8 mouse cellular contexts compared by ENCODE assay signal in genomic region chr7:52005511-52006295, GRCm38 (mm10). TPM values are rescaled to one million over a fixed set of nuclear protein-coding genes. Genes with fewer than 3 reads are reported as not detected.
A peak's percentile ranks its signal among the peaks of the same experiment; 100 is the strongest.
DNase-seq lines count a peak whose midpoint lies in the region; ATAC-seq and TF ChIP-seq lines count a peak whose summit lies in the region.

TSS of gene Svip (minus strand) at chr7:52006018.

- no peaks in the 10 kb centered on the region for H3K27me3 ChIP-seq in MEL (ENCODE audit: control insufficient read depth in 1 of 2, insufficient read depth in 2 of 2, low read length in 2 of 2)
- H3K27me3 ChIP-seq in neural tube, embryonic 15.5 days (replicated peaks): no peaks in the 10 kb centered on the region

- TF ChIP-seq CTCF in MEL (IDR thresholded peaks at IDR 0.05 in 2 of 3, conservative IDR thresholded peaks at IDR 0.05 in 1 of 3; ENCODE audit: control insufficient read depth in 1 of 3, insufficient read depth in 1 of 3, low read depth in 2 of 3, low read length in 3 of 3, poor library complexity in 1 of 3, severe bottlenecking in 1 of 3): no peak
- TF ChIP-seq CTCF in layer of hippocampus, adult 2 months (conservative IDR thresholded peaks at IDR 0.05): no peak
- TF ChIP-seq CTCF in lung, adult 2 months (IDR thresholded peaks at IDR 0.05; ENCODE audit: insufficient read depth, low read length): no peak

- no peak for TF ChIP-seq EP300 in MEL (IDR thresholded peaks at IDR 0.05; ENCODE audit: low read depth in 1 of 2, low read length in 2 of 2)

- peak; percentile 29 to 44; a peak in 1 of 4 replicates for TF ChIP-seq POLR2A in MEL (IDR thresholded peaks at IDR 0.05; ENCODE audit: control insufficient read depth in 1 of 2, insufficient read depth in 1 of 2, low read depth in 1 of 2, low read length in 2 of 2, poor library complexity in 1 of 2)
- TF ChIP-seq POLR2A in lung, adult 2 months (IDR thresholded peaks at IDR 0.05; ENCODE audit: borderline replicate concordance, extremely low read depth, low read depth, low read length): peak; percentile 5; the same call in 1 of the 2 replicates

- H3K4me3 ChIP-seq in MEL (ENCODE audit: control insufficient read depth in 1 of 2, insufficient read depth in 1 of 2, low read depth in 2 of 2, low read length in 2 of 2): peak within 1 kb of the TSS; percentile 75 to 80
- H3K4me3 ChIP-seq in layer of hippocampus, adult 2 months: peak within 1 kb of the TSS; percentile 61
- peak within 1 kb of the TSS; percentile 58 for H3K4me3 ChIP-seq in lung, adult 2 months (replicated peaks; ENCODE audit: extremely low read depth, low read depth, low read length)
- H3K4me3 ChIP-seq in neural tube, embryonic 15.5 days (replicated peaks): peak within 1 kb of the TSS; percentile 69

- WGBS in lung, adult 2 months: under 1% methylated on average over 45 of the region's 47 CpGs
- WGBS in neural tube, embryonic 15.5 days: under 1% methylated on average over 25 of the region's 47 CpGs

- peak within 1 kb of the TSS; percentile 44 for H3K27ac ChIP-seq in MEL (ENCODE audit: control insufficient read depth, low read depth, low read length)
- H3K27ac ChIP-seq in layer of hippocampus, adult 2 months: peak within 1 kb of the TSS; percentile 90
- peak within 1 kb of the TSS; percentile 86 for H3K27ac ChIP-seq in neural tube, embryonic 15.5 days (replicated peaks)

- H3K9ac ChIP-seq in MEL (ENCODE audit: control insufficient read depth, low read depth, low read length, poor library complexity, severe bottlenecking): peak within 1 kb of the TSS; percentile 64
- H3K9ac ChIP-seq in neural tube, embryonic 15.5 days (replicated peaks): peak within 1 kb of the TSS; percentile 72

- no peak for TF ChIP-seq RAD21 in MEL (IDR thresholded peaks at IDR 0.05; ENCODE audit: low read depth, low read length)

- H3K36me3 ChIP-seq in MEL (ENCODE audit: control insufficient read depth in 1 of 2, insufficient read depth in 2 of 2, low read length in 2 of 2): peaks cover 0 to 11% of the 10 kb centered on the region in 2 experiments; a peak in 2 of 4 replicates
- H3K36me3 ChIP-seq in neural tube, embryonic 15.5 days: 0 out of 2 replicates have a peak, but pooled peaks cover 6% of the 10 kb centered on the region

- H3K4me2 ChIP-seq in neural tube, embryonic 15.5 days: peak within 1 kb of the TSS; percentile 65

- no peaks in the 10 kb centered on the region for H3K9me3 ChIP-seq in MEL (replicated peaks; ENCODE audit: insufficient read depth, low read length)
- no peaks in the 10 kb centered on the region for H3K9me3 ChIP-seq in neural tube, embryonic 15.5 days (replicated peaks)

- H3K4me1 ChIP-seq in MEL (ENCODE audit: control insufficient read depth in 1 of 2, insufficient read depth in 2 of 2, low read length in 2 of 2): peaks cover 9 to 11% of the 10 kb centered on the region in 2 experiments
- H3K4me1 ChIP-seq in lung, adult 2 months (ENCODE audit: control insufficient read depth, insufficient read depth, low read length): no peaks in the 10 kb centered on the region
- H3K4me1 ChIP-seq in neural tube, embryonic 15.5 days: peaks cover 15% of the 10 kb centered on the region; the same call in 1 of the 2 replicates

- peak; percentile 96 for ATAC-seq in neural tube, embryonic 15.5 days (ENCODE audit: low FRiP score)

- peak; percentile 96 for DNase-seq in MEL (ENCODE audit: low read depth, low spot score)
- DNase-seq in cerebellum, adult 9-10 months: peak; percentile 99
- DNase-seq in forelimb bud, embryonic 11.5 days (ENCODE audit: low read depth, low spot score): peak; percentile 82
- DNase-seq in heart, postnatal 4 days: peak; percentile 87
- DNase-seq in layer of hippocampus, adult 2 months (ENCODE audit: low spot score in 2 of 2): peak; percentile 93 to 98
- peak; percentile 88 for DNase-seq in lung, adult 2 months
- peak; percentile 95 for DNase-seq in testis, postnatal 10 days (ENCODE audit: low spot score)

- H3K79me2 ChIP-seq in MEL (ENCODE audit: control insufficient read depth, insufficient read depth, low read length, poor library complexity): no peaks in the 10 kb centered on the region; the same call in 1 of the 2 replicates

TF ChIP-seq in MEL, 35 proteins besides CTCF, POLR2A, EP300 and RAD21:
- TF ChIP-seq NELFE (IDR thresholded peaks at IDR 0.05; ENCODE audit: low read depth, low read length) (no peak), RCOR1 (IDR thresholded peaks at IDR 0.05; ENCODE audit: low read depth, low read length) (no peak), NRF1 (IDR thresholded peaks at IDR 0.05; ENCODE audit: insufficient read depth, low read depth, low read length, poor library complexity, severe bottlenecking) (no peak), MXI1 (IDR thresholded peaks at IDR 0.05; ENCODE audit: low read depth, low read length) (peak; percentile 47; the same call in 1 of the 2 replicates), USF1 (IDR thresholded peaks at IDR 0.05; ENCODE audit: low read depth, low read length) (peak; percentile 39; the same call in 1 of the 2 replicates), SIN3A (IDR thresholded peaks at IDR 0.05; ENCODE audit: low read length) (peak; percentile 37), MAZ (IDR thresholded peaks at IDR 0.05; ENCODE audit: low read depth, low read length) (peak; percentile 68; the same call in 1 of the 2 replicates), TCF12 (IDR thresholded peaks at IDR 0.05; ENCODE audit: low read depth, low read length) (0 out of 2 replicates have a peak, but pooled peaks have one; percentile 8), CHD2 (IDR thresholded peaks at IDR 0.05; ENCODE audit: low read length) (no peak), ETS1 (IDR thresholded peaks at IDR 0.05; ENCODE audit: low read depth, low read length) (no peak), HCFC1 (IDR thresholded peaks at IDR 0.05; ENCODE audit: low read depth, low read length) (peak; percentile 79)

RNA-seq across cellular contexts. Expression of gene Svip, which starts in this region (rescaled TPM):
- total RNA-seq in MEL (2012; rRNA removed): 2.9 and 3.3 TPM in 2 replicates
- polyA plus RNA-seq in MEL (2012; ENCODE audit: insufficient read depth in 1 of 2, insufficient read length in 2 of 2, low read depth in 1 of 2, low replicate concordance in 2 of 2, missing spikeins in 1 of 2): 1 to 10 TPM in 1 of 2 experiments, not detected in 1; 5.6 TPM
- 1 to 10 TPM; 7.8 to 9.2 TPM for total RNA-seq in heart, postnatal 4 days (2021)
- 10 to 100 TPM; 35.2 to 38.2 TPM for total RNA-seq in layer of hippocampus, adult 2 months (2021)
- polyA plus RNA-seq in lung, adult 2 months (2012; rRNA removed): 1.8 and 4.0 TPM in 2 replicates
- 18.7 and 23.9 TPM in 2 replicates for polyA plus RNA-seq in neural tube, embryonic 15.5 days (2015; fragmentation: Nextera tagmentation; extraction: Ambion mirVana)

Comparison
In these comparisons a context has a peak if more than half of its experiments do, and no peak if none do; other contexts are left out.
1. Peak in every context shown above with its lines: DNase-seq, ATAC-seq, H3K4me3 ChIP-seq and H3K27ac ChIP-seq.